Comparison of ENCODE assay signal across 8 mouse cellular contexts in the genomic region with DNA sequence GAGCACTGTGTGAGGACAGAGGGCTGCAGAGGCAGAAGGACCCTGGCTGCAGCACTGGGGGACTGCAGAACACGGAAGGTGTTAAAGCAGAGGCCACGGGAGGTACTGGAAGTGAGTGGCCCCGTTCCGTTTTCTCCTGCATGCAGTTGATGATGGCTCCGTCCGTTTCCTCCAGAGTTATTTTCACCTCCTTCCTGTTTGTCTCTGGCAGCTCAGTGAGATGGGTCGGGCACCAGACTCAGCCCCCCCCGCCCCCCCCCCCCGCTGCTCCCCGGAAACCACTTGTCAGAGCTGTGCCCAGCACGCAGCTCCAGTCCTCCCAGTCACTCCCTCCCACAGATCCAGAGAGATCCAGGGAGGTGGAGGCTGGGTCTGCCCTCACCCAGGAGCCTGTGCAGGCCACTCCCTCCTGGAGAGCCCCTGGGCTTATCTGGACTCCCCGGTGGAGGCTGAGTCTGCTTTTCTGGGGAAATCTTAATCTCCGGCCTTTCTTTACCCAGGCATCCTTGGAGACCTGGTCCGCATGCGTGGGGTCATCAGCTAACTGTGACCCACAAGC. TPM values are rescaled to one million over a fixed set of nuclear protein-coding genes. Genes with fewer than 3 reads are reported as not detected.
DNase-seq lines count a peak whose midpoint lies in the region; ATAC-seq and TF ChIP-seq lines count a peak whose summit lies in the region.

No protein-coding gene starts in this region.

- no peak for ATAC-seq in hindbrain, postnatal 0 days
- ATAC-seq in lung, embryonic 16.5 days (ENCODE audit: low read depth), result peak; percentile 76
- peak; percentile 84 for ATAC-seq in stomach, embryonic 15.5 days (ENCODE audit: insufficient read depth, low FRiP score, low read depth)

- intact Hi-C loops in heart, postnatal 25 days (cut with DNase I), result loop anchor here (2.0 kb wide), 1 partner anchor 14 kb away; no protein-coding TSS in a partner anchor

- peak; percentile 97 for DNase-seq in heart, adult 11 months
- no peak for DNase-seq in heart, postnatal 25 days (ENCODE audit: low spot score)
- peak; percentile 73 for DNase-seq in T-cell, adult 2 months (ENCODE audit: low spot score)
- no peak for DNase-seq in hindbrain, postnatal 0 days (ENCODE audit: low spot score)
- no peak for DNase-seq in urinary bladder, adult 2 months (ENCODE audit: low spot score)
- DNase-seq in ovary, postnatal 10 days (ENCODE audit: low spot score), result no peak

- no peaks in the 10 kb centered on the region for H3K4me1 ChIP-seq in hindbrain, postnatal 0 days (ENCODE audit: insufficient read depth, low read length)
- H3K4me1 ChIP-seq in lung, embryonic 16.5 days (replicated peaks; ENCODE audit: control insufficient read depth, insufficient read depth, low read length), result peaks cover 44% of the 10 kb centered on the region
- peaks cover 27% of the 10 kb centered on the region for H3K4me1 ChIP-seq in stomach, embryonic 15.5 days

- no peak overlapping the region for H3K4me2 ChIP-seq in hindbrain, postnatal 0 days (ENCODE audit: low read depth, low read length)
- H3K4me2 ChIP-seq in lung, embryonic 16.5 days (ENCODE audit: low read depth, low read length), result peak overlapping the region; percentile 53
- peak overlapping the region; percentile 45 for H3K4me2 ChIP-seq in stomach, embryonic 15.5 days

- TF ChIP-seq CTCF in hindbrain, postnatal 0 days (IDR thresholded peaks at IDR 0.05; ENCODE audit: low read depth), result 0 out of 2 replicates have a peak, but pooled peaks have one; percentile 3

- H3K4me3 ChIP-seq in hindbrain, postnatal 0 days (ENCODE audit: low read length), result no peak overlapping the region
- peak overlapping the region; percentile 20 for H3K4me3 ChIP-seq in lung, embryonic 16.5 days (ENCODE audit: low read length)
- 0 out of 2 replicates have a peak overlapping the region, but pooled peaks have one; percentile 11 for H3K4me3 ChIP-seq in stomach, embryonic 15.5 days (replicated peaks)

- H3K9me3 ChIP-seq in hindbrain, postnatal 0 days (ENCODE audit: low read length), result no peaks in the 10 kb centered on the region
- no peaks in the 10 kb centered on the region for H3K9me3 ChIP-seq in lung, embryonic 16.5 days (ENCODE audit: control insufficient read depth, low read length)
- no peaks in the 10 kb centered on the region for H3K9me3 ChIP-seq in stomach, embryonic 15.5 days

- H3K27me3 ChIP-seq in hindbrain, postnatal 0 days (ENCODE audit: insufficient read depth, low read length), result peaks cover 10% of the 10 kb centered on the region
- peaks cover 14% of the 10 kb centered on the region for H3K27me3 ChIP-seq in lung, embryonic 16.5 days (ENCODE audit: control insufficient read depth, insufficient read depth, low read depth, low read length)
- H3K27me3 ChIP-seq in stomach, embryonic 15.5 days (replicated peaks), result peaks cover 13% of the 10 kb centered on the region

- H3K36me3 ChIP-seq in hindbrain, postnatal 0 days (ENCODE audit: insufficient read depth, low read length), result no peaks in the 10 kb centered on the region
- H3K36me3 ChIP-seq in lung, embryonic 16.5 days (ENCODE audit: control insufficient read depth, insufficient read depth, low read length), result no peaks in the 10 kb centered on the region
- no peaks in the 10 kb centered on the region for H3K36me3 ChIP-seq in stomach, embryonic 15.5 days

- WGBS in hindbrain, postnatal 0 days, result 12% methylated on average over 14 of the region's 15 CpGs
- WGBS in lung, embryonic 16.5 days, result 4% methylated on average over 11 of the region's 15 CpGs
- 8% methylated on average over 14 of the region's 15 CpGs for WGBS in stomach, embryonic 15.5 days

- no peak overlapping the region for H3K9ac ChIP-seq in hindbrain, postnatal 0 days (replicated peaks; ENCODE audit: low read length)
- peak overlapping the region; percentile 43 for H3K9ac ChIP-seq in lung, embryonic 16.5 days (ENCODE audit: low read length)
- no peak overlapping the region for H3K9ac ChIP-seq in stomach, embryonic 15.5 days

- H3K27ac ChIP-seq in hindbrain, postnatal 0 days, result no peak overlapping the region
- H3K27ac ChIP-seq in lung, embryonic 16.5 days (ENCODE audit: low read length), result peak overlapping the region; percentile 91
- peak overlapping the region; percentile 32 for H3K27ac ChIP-seq in stomach, embryonic 15.5 days

RNA-seq across cellular contexts. Expression of gene Arhgap45, which starts 2.4 kb away (rescaled TPM):
- 1 to 10 TPM; 4.7 to 4.9 TPM for total RNA-seq in heart, postnatal 25 days (2021)
- total RNA-seq in hindbrain, postnatal 0 days (2014; rRNA removed), result 2.9 and 3.3 TPM in 2 replicates
- polyA plus RNA-seq in hindbrain, postnatal 0 days (2015; fragmentation: Nextera tagmentation; extraction: Ambion mirVana), result 1.7 and 1.8 TPM in 2 replicates
- polyA plus RNA-seq in lung, embryonic 16.5 days (2015; fragmentation: Nextera tagmentation; extraction: Ambion mirVana), result 18.1 and 21.8 TPM in 2 replicates
- polyA plus RNA-seq in stomach, embryonic 15.5 days (2015; fragmentation: Nextera tagmentation; extraction: Ambion mirVana), result 9.1 and 10.0 TPM in 2 replicates
- 18.9 and 23.0 TPM in 2 replicates for polyA plus RNA-seq in urinary bladder, adult 2 months (2012; rRNA removed)

RNA-seq across cellular contexts. Expression of gene Polr2e, which starts 20.8 kb away (rescaled TPM):
- total RNA-seq in heart, postnatal 25 days (2021), result 10 to 100 TPM; 79.3 to 81.2 TPM
- 93.3 and 100 TPM in 2 replicates for total RNA-seq in hindbrain, postnatal 0 days (2014; rRNA removed)
- polyA plus RNA-seq in hindbrain, postnatal 0 days (2015; fragmentation: Nextera tagmentation; extraction: Ambion mirVana), result 143 TPM in 2 replicates
- polyA plus RNA-seq in lung, embryonic 16.5 days (2015; fragmentation: Nextera tagmentation; extraction: Ambion mirVana), result 194 and 210 TPM in 2 replicates
- 188 and 199 TPM in 2 replicates for polyA plus RNA-seq in stomach, embryonic 15.5 days (2015; fragmentation: Nextera tagmentation; extraction: Ambion mirVana)
- 141 and 178 TPM in 2 replicates for polyA plus RNA-seq in urinary bladder, adult 2 months (2012; rRNA removed)

RNA-seq across cellular contexts. Expression of gene Abca7, which starts 22.5 kb away (rescaled TPM):
- total RNA-seq in heart, postnatal 25 days (2021), result 1 to 10 TPM; 6.5 to 6.7 TPM
- 11.6 and 19.1 TPM in 2 replicates for total RNA-seq in hindbrain, postnatal 0 days (2014; rRNA removed)
- 2.3 and 2.4 TPM in 2 replicates for polyA plus RNA-seq in hindbrain, postnatal 0 days (2015; fragmentation: Nextera tagmentation; extraction: Ambion mirVana)
- 4.9 and 5.6 TPM in 2 replicates for polyA plus RNA-seq in lung, embryonic 16.5 days (2015; fragmentation: Nextera tagmentation; extraction: Ambion mirVana)
- 4.2 and 4.8 TPM in 2 replicates for polyA plus RNA-seq in stomach, embryonic 15.5 days (2015; fragmentation: Nextera tagmentation; extraction: Ambion mirVana)
- polyA plus RNA-seq in urinary bladder, adult 2 months (2012; rRNA removed), result 7.5 and 9.2 TPM in 2 replicates

RNA-seq across cellular contexts. Expression of gene Gpx4, which starts 28.1 kb away (rescaled TPM):
- 100 to 1,000 TPM; 691 to 812 TPM for total RNA-seq in heart, postnatal 25 days (2021)
- 373 and 379 TPM in 2 replicates for total RNA-seq in hindbrain, postnatal 0 days (2014; rRNA removed)
- polyA plus RNA-seq in hindbrain, postnatal 0 days (2015; fragmentation: Nextera tagmentation; extraction: Ambion mirVana), result 757 and 762 TPM in 2 replicates
- 554 and 585 TPM in 2 replicates for polyA plus RNA-seq in lung, embryonic 16.5 days (2015; fragmentation: Nextera tagmentation; extraction: Ambion mirVana)
- 500 and 567 TPM in 2 replicates for polyA plus RNA-seq in stomach, embryonic 15.5 days (2015; fragmentation: Nextera tagmentation; extraction: Ambion mirVana)
- 524 and 620 TPM in 2 replicates for polyA plus RNA-seq in urinary bladder, adult 2 months (2012; rRNA removed)

RNA-seq across cellular contexts. Expression of gene Cnn2, which starts 30.4 kb away (rescaled TPM):
- total RNA-seq in heart, postnatal 25 days (2021), result 10 to 100 TPM; 35.9 to 36.6 TPM
- total RNA-seq in hindbrain, postnatal 0 days (2014; rRNA removed), result 17.2 and 17.9 TPM in 2 replicates
- 15.0 and 16.4 TPM in 2 replicates for polyA plus RNA-seq in hindbrain, postnatal 0 days (2015; fragmentation: Nextera tagmentation; extraction: Ambion mirVana)
- 401 and 405 TPM in 2 replicates for polyA plus RNA-seq in lung, embryonic 16.5 days (2015; fragmentation: Nextera tagmentation; extraction: Ambion mirVana)
- 274 and 279 TPM in 2 replicates for polyA plus RNA-seq in stomach, embryonic 15.5 days (2015; fragmentation: Nextera tagmentation; extraction: Ambion mirVana)
- 173 and 185 TPM in 2 replicates for polyA plus RNA-seq in urinary bladder, adult 2 months (2012; rRNA removed)

Comparison
In these comparisons a context has a peak if more than half of its experiments do, and no peak if none do; other contexts are left out.
1. DNase-seq: peak in heart, adult 11 months (single experiment) and T-cell, adult 2 months (single experiment); none in heart, postnatal 25 days (single experiment), hindbrain, postnatal 0 days (single experiment), urinary bladder, adult 2 months (single experiment) and ovary, postnatal 10 days (single experiment).